In the genomic region with DNA sequence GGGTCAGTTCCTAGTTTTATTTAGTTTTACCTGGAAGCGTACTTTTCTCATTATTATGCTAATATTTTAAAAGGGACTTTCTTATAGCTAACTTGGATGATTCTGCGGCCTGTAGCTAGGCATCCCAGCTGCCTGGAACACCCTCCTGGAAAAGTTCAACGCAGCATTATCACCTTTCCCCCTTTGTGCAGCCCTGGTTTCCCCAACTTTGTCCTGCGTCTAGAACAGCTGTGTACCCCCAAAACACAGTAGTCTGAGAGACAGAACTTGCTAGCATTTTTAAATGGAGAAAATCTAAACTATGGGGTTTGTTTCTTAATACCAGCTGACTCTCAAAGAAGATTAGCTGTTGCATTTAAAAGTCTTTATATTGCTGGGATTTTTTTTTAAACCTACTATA, we compare ENCODE assay signal across 24 mouse cellular contexts. TPM values are rescaled to one million over a fixed set of nuclear protein-coding genes. Genes with fewer than 3 reads are reported as not detected.
"Had no signal": no experiment of that assay in that cellular context is flagged by ENCODE, and none has a peak within 500 bp of the region (broad histone marks: within the 10 kb centered on the region; RNA-seq: fewer than 3 reads in every experiment).

No protein-coding gene starts in this region.

- H3K9me3 ChIP-seq: lung, embryonic 15.5 days; midbrain, embryonic 12.5 days; neural tube, embryonic 12.5 days; stomach, embryonic 15.5 days had no signal

- DNase-seq: liver, postnatal 0 days; lung, adult 2 months; lung, postnatal 14 days; lung, postnatal 36 days; midbrain, embryonic 14.5 days; right cerebral cortex, postnatal 14 days; thymus, adult 2 months; thymus, postnatal 25 days; thymus, postnatal 4 days had no signal

- H3K27ac ChIP-seq: lung, embryonic 15.5 days; macrophage; midbrain, embryonic 12.5 days; neural tube, embryonic 12.5 days; stomach, embryonic 15.5 days; stomach, postnatal 0 days had no signal

- H3K4me3 ChIP-seq: lung, embryonic 15.5 days; megakaryocyte, embryonic 14.5 days; midbrain, embryonic 12.5 days; neural tube, embryonic 12.5 days; stomach, embryonic 15.5 days had no signal

- H3K4me2 ChIP-seq: lung, embryonic 15.5 days; midbrain, embryonic 12.5 days; neural tube, embryonic 12.5 days; stomach, embryonic 15.5 days had no signal

- H3K9ac ChIP-seq: liver, postnatal 0 days; lung, embryonic 15.5 days; midbrain, embryonic 12.5 days; neural tube, embryonic 12.5 days; stomach, embryonic 15.5 days had no signal

- H3K4me1 ChIP-seq: lung, embryonic 15.5 days; megakaryocyte, embryonic 14.5 days; midbrain, embryonic 12.5 days; neural tube, embryonic 12.5 days; stomach, embryonic 15.5 days had no signal

- ATAC-seq: liver, postnatal 0 days; lung, postnatal 0 days; midbrain, embryonic 16.5 days had no signal

- H3K36me3 ChIP-seq: lung, embryonic 15.5 days; midbrain, embryonic 12.5 days; neural tube, embryonic 12.5 days; stomach, embryonic 15.5 days had no signal

RNA-seq across cellular contexts. Expression of a gene that starts 14.6 kb away (rescaled TPM):
- total RNA-seq: megakaryocyte progenitor cell, adult 5-6 weeks; monocyte, adult 5-6 weeks; neutrophil, adult 5-6 weeks had no signal
- polyA plus RNA-seq: liver, postnatal 0 days; lung, adult 2 months; lung, embryonic 15.5 days; lung, postnatal 0 days; macrophage; midbrain, embryonic 14.5 days; neural tube, embryonic 12.5 days; neural tube, embryonic 14.5 days; spleen, adult 2 months; stomach, postnatal 0 days; thymus, adult 2 months; urinary bladder, adult 2 months had no signal

RNA-seq across cellular contexts. Expression of a gene that starts 33.3 kb away (rescaled TPM):
- total RNA-seq: megakaryocyte progenitor cell, adult 5-6 weeks; monocyte, adult 5-6 weeks; neutrophil, adult 5-6 weeks had no signal
- polyA plus RNA-seq: liver, postnatal 0 days; lung, adult 2 months; lung, postnatal 0 days; macrophage; neural tube, embryonic 14.5 days; spleen, adult 2 months; urinary bladder, adult 2 months had no signal
